Mouse (Mus musculus) left cerebral cortex, postnatal 25 days (tissue): ENCODE measurements around the gene Raet1e. TPM values are rescaled to one million over a fixed set of nuclear protein-coding genes. Genes with fewer than 3 reads are reported as not detected.

Source experiments
- total RNA-seq, 2 experiments: library from RNA; stranded (reverse); gene quantifications; 2 replicates each; pipeline ENCODE4 v1.2.3; 2021

Raet1e gene
- total RNA-seq, 2 experiments from 2014 or later: not detected

Other genes starting within 250 kb of the Raet1e start
- not detected for gene 4930444G20Rik, start 90.5 kb upstream of the Raet1e start, total RNA-seq
- under 1 TPM in 1 of 2 experiments, not detected in 1; 0.92 TPM for gene E030030I06Rik, start 9.3 kb upstream of the Raet1e start, total RNA-seq
- not detected for gene H60b, start within 50 bp of the Raet1e start, total RNA-seq
- not detected for gene Raet1d, start 202.0 kb downstream of the Raet1e start, total RNA-seq